Mouse (Mus musculus) megakaryocyte, embryonic 14.5 days (primary cell): ENCODE results near the gene Lgals3bp.

Experiments
- FLI1 ChIP-seq: IDR thresholded peaks from 2 replicates; pipeline ENCODE4 v1.6.1; 2012; ENCODE audit warnings: low read length, inconsistent platforms, mixed read lengths
- GATA1 ChIP-seq: IDR thresholded peaks from 3 replicates; pipeline ENCODE4 v1.6.1; 2012; ENCODE audit warnings: mixed read lengths, low read length, inconsistent platforms, borderline replicate concordance

- TF ChIP-seq GATA1 (no peak), FLI1 (no peak)
These were observed 18.4 kb upstream of the Lgals3bp start for GRCm38 (mm10) chr11:118420261-118420660.
